Mouse (Mus musculus) left cerebral cortex, adult 2 months (tissue): ENCODE measurements around the gene Actn1. TPM values are rescaled to one million over a fixed set of nuclear protein-coding genes. Genes with fewer than 3 reads are reported as not detected.
"Not testable (repeated sequence)": the region's sequence is repeated elsewhere in the genome, so short reads cannot be mapped to it uniquely, and the experiment has no call there.

Source experiments
- DNase-seq, 2 experiments: peaks; one replicate each; pipeline ENCODE4 v3.0.0; 2021 to 2022; ENCODE audit warnings: low spot score in 2 of 2, mixed read lengths in 1 of 2; ENCODE audit errors: extremely low spot score in 1 of 2
- H3K27ac ChIP-seq: fragments of 200-600 bp; 2 replicates; pipeline ENCODE4 v1.8.1; 2022
- H3K4me3 ChIP-seq: fragments of 200-600 bp; 2 replicates; pipeline ENCODE4 v1.8.1; 2022
- CTCF ChIP-seq: fragments of 200-600 bp; IDR thresholded peaks from 2 replicates; pipeline ENCODE4 v1.8.1; 2022; ENCODE audit warnings: antibody characterized with exemption, mild to moderate bottlenecking, moderate library complexity
- intact Hi-C: fragments of 180-260 bp; cut with DNase I; formaldehyde crosslinking; loops from one replicate; pipeline ENCODE4 v1.15.1; 2025
- total RNA-seq, 2 experiments: library from RNA; stranded (reverse); gene quantifications; 2 replicates each; pipeline ENCODE4 v1.2.3; 2021

Actn1 gene
- total RNA-seq, 2 experiments from 2014 or later = 125 to 130 TPM

GRCm38 (mm10) chr12:80277428-80277827, 17.3 kb upstream of the Actn1 start:
- Histone ChIP-seq H3K4me3 (no peak overlapping the region), H3K27ac (no peak overlapping the region)
- no peak for DNase-seq
- TF ChIP-seq CTCF = no peak
- intact Hi-C loops = no loop called here

DNA sequence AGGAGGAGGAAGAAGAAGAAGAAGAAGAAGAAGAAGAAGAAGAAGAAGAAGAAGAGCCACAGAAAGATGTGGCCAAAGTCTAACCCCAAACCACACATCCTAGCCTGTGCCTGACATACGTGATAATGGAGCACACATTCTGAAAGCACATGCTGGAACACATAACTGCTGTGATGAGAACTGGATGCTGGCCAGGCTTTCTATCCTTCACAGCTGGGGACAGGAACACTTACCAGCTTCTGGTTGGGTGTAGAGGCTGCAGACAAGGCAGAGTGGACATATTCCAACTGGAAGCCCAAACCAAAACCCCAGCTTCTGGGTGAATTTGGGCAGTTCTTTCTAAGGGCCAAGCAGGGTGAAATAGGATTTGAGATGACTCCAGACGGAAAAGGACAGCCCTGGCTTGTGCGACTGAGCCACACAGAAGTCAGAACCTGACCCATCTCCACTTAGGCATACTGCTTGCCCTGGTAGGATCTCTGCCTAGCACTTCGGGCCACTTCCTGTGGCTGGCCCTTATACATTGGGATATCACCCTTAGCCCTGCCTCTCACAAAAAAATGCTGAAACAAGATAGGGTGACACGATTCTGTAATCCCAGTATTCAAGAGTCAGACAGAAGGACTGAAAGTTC, 15.1 kb upstream of the Actn1 start:
- Histone ChIP-seq H3K4me3 (no peak overlapping the region), H3K27ac (no peak overlapping the region)
- intact Hi-C loops = no loop called here
- DNase-seq = no peak
- TF ChIP-seq CTCF = no peak

DNA sequence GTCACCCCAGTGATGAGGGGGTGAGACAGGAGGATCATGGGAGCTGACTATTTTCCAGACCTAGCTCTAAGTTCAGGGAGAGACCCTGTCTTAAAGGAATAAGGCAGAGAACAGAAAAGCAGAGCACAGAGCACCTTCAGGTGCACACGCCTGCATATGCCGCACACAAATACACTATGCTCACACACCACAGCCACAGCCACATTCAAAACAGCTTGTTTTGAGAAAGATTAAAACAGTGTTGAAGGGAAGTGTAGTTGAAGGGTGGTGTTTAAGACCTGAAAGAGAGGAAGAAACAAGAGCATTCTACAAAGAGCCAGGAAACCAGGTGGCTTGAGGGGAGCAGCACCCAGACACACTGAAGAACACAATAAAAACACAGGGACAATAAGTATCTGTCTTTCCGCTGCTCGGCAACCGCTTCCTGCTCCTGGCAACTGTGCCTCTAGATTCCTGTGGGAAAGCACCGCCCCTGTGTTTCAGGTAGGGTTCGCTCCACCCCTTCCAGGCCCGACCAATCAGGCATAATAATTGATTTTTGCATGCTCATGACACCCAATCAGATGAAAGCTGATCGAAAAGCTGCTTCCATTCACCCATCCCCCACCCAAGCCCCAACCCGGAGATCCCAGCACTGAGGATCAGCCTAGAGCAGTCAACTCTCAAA, 13.0 kb upstream of the Actn1 start:
- DNase-seq = peak in 1 of 2 experiments; percentile 50
- intact Hi-C loops = loop anchor here (5.0 kb wide), 1 partner anchor 54 kb away; no protein-coding TSS in a partner anchor
- Histone ChIP-seq H3K4me3 (no peak overlapping the region), H3K27ac (no peak overlapping the region)
- no peak for TF ChIP-seq CTCF

- no peak for TF ChIP-seq CTCF
- no peak overlapping the region for H3K4me3 ChIP-seq
- no peak for DNase-seq
- intact Hi-C loops = loop anchor here (5.0 kb wide), 1 partner anchor 55 kb away; no protein-coding TSS in a partner anchor
- no peak overlapping the region for H3K27ac ChIP-seq
Measured at GRCm38 (mm10) chr12:80271806-80272205, 11.6 kb upstream of the Actn1 start.

GRCm38 (mm10) chr12:80270924-80271323, 10.8 kb upstream of the Actn1 start:
- intact Hi-C loops = loop anchor here (5.0 kb wide), 1 partner anchor 56 kb away; no protein-coding TSS in a partner anchor
- TF ChIP-seq CTCF = no peak
- H3K4me3 ChIP-seq = no peak overlapping the region
- no peak for DNase-seq
- H3K27ac ChIP-seq = no peak overlapping the region

DNA sequence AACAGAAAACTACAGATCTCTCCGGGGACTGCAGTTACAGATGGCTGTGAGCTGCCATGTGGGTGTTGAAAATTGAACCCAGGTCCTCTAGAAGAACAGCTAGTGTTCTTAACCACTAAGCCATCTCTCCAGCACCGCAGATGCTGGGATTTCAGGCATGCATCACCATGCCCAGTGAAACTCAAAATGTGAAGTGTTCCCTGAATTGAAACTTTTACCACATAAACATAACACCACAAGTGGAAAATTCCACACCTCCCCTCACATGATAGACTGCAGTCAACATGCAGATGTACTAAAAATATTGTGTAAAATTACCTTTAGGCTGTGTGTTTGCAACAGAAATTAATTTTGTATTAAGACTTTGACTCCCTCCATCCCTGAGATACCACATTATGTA, 9.1 kb upstream of the Actn1 start:
- no peak for TF ChIP-seq CTCF
- no peak for DNase-seq
- intact Hi-C loops = no loop called here
- Histone ChIP-seq H3K4me3 (no peak overlapping the region), H3K27ac (no peak overlapping the region)

DNA sequence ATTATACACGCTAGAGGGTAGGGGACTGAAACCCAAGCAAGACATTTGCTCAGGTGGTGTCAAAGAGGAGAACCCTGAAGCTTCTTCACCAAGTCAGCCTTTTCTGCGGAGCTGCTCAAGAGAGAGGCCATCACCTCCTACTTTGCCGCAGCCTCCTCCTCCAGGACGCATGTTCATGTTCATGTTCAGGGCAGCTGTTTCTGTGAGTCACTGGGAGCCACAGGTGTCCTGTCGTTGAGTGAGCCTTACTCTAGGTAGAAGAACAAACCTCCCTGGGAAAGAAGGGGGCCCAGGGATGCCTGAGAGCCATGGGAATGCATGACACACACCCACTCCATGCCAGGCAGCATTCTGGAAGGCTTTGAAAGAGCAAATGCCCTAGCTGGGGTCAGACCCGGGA, 7.8 kb upstream of the Actn1 start:
- DNase-seq = no peak
- intact Hi-C loops = no loop called here
- no peak overlapping the region for H3K4me3 ChIP-seq
- TF ChIP-seq CTCF = no peak
- H3K27ac ChIP-seq = no peak overlapping the region

DNA sequence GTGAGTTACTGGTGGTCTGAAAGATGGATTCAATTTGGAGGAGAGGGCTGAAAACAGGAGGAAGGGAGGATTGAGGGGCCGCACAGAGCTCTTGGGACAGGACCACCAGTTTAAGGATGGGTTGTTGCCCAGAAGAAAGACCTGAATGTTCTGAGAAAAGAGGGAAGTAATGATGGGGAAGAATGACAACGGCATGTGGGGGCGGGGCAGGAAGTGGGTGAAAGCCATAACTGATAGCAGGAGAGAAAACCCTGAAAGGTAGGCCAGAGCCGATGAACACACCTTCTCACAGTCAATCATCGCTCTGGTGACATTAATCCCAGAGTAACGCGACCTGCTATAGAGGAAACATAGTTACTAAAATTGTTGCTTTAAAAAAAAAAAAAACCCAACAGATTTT, 4.2 kb upstream of the Actn1 start:
- intact Hi-C loops, DNase-seq, H3K27ac ChIP-seq, H3K4me3 ChIP-seq: not testable (repeated sequence)

DNA sequence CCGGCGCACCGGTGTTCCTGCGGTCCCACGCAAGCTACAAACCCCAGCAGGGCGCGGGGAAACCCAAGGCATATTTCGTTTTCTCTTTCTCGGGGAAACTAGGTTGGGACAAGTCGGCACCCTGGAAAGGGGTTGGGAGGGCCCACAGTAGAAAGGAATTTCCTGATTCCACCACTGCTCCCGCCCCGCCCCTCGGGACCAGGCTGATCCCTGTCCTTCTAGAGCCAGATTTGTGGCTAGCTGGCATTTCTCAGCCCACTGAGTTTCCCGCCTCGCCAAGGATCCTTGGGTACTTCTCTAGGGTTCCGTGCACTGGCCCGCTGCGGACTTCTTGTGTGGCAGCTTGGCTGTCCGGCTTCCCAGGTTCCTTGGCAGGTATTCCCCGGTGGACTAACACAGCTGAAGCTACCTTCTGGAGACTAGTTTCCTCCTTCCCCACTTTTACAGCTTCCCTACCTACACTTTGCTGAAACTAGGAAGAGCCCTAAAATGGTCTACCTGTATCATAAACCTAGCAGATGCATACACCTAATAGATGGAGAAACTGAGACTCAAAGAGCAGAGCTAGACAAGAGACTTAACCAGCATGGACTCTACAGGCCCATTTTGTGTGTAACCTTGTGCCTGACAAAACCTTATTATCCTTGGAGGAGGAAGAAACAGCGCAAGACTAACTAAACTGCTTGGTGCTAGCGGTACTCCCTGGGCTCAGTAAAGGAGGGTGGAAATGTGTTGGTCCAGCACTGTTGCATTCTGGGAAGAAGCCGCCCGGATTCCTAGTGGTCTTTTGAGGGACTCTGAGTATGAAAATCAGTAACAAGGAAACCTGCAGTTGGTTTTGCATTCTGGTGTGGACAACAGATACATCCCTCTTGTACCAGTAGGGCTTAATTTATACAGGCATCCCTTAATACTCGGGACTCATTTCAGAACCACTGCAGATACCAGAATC, 849 bp upstream of the Actn1 start:
- no peak for DNase-seq
- TF ChIP-seq CTCF = no peak
- Histone ChIP-seq H3K4me3 (peak overlapping the region; percentile 84), H3K27ac (peak overlapping the region; percentile 87)
- intact Hi-C loops = no loop called here

DNA sequence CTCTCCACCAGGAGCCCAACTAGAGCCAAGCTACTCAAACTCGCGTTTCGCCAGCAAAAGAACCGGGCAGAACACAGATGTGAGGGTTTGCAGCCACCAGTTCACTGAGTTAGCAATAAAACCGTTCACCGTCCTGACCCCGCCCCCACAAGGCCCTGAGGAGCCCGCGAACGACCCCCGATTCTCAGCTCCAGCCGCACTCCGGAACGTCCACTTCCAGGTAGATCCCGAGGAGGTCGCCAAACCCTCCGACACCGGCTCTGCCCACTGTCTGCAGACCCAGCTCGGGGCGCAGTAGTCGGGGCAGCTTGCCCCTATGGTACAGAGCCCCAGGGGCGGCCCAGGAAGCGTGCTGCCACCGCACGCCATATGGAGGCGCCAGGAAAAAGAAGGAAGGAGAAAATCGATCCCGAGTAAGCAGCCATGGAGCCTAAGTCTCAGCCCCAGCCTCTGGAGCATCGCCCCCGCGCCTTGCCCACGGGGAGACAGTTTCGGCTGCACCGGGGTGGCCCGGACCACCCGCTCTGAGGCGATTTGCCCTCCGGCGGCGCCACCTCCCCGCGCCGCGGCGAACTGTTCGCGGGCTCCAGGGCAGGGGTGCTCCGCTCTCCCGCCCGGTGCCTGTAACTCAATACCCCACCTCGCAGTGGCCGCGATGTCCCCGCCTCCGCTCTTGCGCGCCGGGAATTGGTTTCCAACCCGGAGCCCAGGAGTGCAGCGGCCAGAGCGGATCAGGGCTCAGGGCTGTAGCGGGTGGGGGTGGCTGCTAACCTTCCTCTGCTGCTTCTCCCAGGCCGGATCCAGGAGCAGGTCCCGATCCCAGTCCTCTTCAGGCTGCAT, 735 bp downstream of the Actn1 start:
- intact Hi-C loops = loop anchor here (2.0 to 5.0 kb wide), 5 partner anchors 61 to 128 kb away; no protein-coding TSS in a partner anchor
- Histone ChIP-seq H3K27ac (peak overlapping the region; percentile 87), H3K4me3 (peak overlapping the region; percentile 84)
- peak; percentile 60 for DNase-seq
- TF ChIP-seq CTCF = peak; percentile 33
